Mouse (Mus musculus): Measurements from ENCODE around the gene Ankzf1.

DNA sequence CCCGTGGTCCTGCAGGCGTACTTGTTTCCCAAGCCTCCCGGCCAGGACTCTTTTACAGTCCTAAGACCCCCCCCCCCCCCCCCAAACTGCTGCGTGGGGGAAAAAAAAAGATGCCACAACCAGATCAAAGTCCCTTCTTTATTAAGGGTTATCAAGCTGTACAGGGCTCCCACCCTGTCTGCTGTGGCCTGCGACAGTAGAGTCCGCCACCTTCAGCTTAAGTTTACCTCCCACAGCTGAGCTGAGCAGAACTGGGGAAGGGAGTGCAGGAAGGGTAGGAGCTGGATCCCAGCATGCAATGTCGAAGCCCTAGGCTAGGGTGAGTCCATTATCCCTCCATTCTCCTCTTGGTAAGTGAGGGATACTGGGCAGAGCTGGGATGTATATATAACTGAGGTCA, 11.2 kb upstream of the Ankzf1 start:
- TF ChIP-seq CTCF (IDR thresholded peaks at IDR 0.05; ENCODE audit: low read depth) (no peak), EP300 (IDR thresholded peaks at IDR 0.05; ENCODE audit: low read depth) (no peak)
